Mouse (Mus musculus) limb, embryonic 13.5 days (tissue): Measurements from ENCODE around the gene Olfr524. TPM values are rescaled to one million over a fixed set of nuclear protein-coding genes. Genes with fewer than 3 reads are reported as not detected.

Experiments used
- polyA plus RNA-seq: library from polyadenylated mRNA; unstranded; fragments of >200 nt; fragmentation: Nextera tagmentation; extraction: Ambion mirVana; gene quantifications from 2 replicates; pipeline ENCODE4 v1.2.1, GENCODE M21; 2015

The Olfr524 gene
- polyA plus RNA-seq, 1 experiment from 2014 or later, result not detected

Other genes with a start within 250 kb of the Olfr524 start
- 0.52 and 0.53 TPM in 2 replicates for gene 6430531B16Rik, start 227.2 kb downstream of the Olfr524 start, polyA plus RNA-seq
- gene Adam8, start 213.4 kb downstream of the Olfr524 start, polyA plus RNA-seq, result 2.3 and 2.8 TPM in 2 replicates
- gene Zfp511, start 169.6 kb downstream of the Olfr524 start, polyA plus RNA-seq, result 38.9 and 41.8 TPM in 2 replicates
- 67.4 and 68.0 TPM in 2 replicates for gene Tubgcp2, start 169.3 kb downstream of the Olfr524 start, polyA plus RNA-seq
- gene Msx3, start 156.9 kb downstream of the Olfr524 start, polyA plus RNA-seq, result not detected in 2 replicates
- 1.1 TPM in 2 replicates for gene Caly, start 123.4 kb downstream of the Olfr524 start, polyA plus RNA-seq
- 0.25 TPM in 1 of 2 replicates, not detected in the other for gene Prap1, start 112.6 kb downstream of the Olfr524 start, polyA plus RNA-seq
- 22.1 and 24.9 TPM in 2 replicates for gene Fuom, start 103.5 kb downstream of the Olfr524 start, polyA plus RNA-seq
- gene Paox, start 90.2 kb downstream of the Olfr524 start, polyA plus RNA-seq, result 18.9 and 19.6 TPM in 2 replicates
- 150 and 151 TPM in 2 replicates for gene Echs1, start 89.5 kb downstream of the Olfr524 start, polyA plus RNA-seq
- 22.7 and 23.6 TPM in 2 replicates for gene Mtg1, start 68.4 kb downstream of the Olfr524 start, polyA plus RNA-seq
- 0.17 and 0.23 TPM in 2 replicates for gene Sprn, start 51.1 kb downstream of the Olfr524 start, polyA plus RNA-seq
- not detected in 2 replicates for gene Olfr522, start 41.2 kb downstream of the Olfr524 start, polyA plus RNA-seq
- gene Olfr523, start 32.7 kb downstream of the Olfr524 start, polyA plus RNA-seq, result not detected in 2 replicates
- 0.04 and 0.15 TPM in 2 replicates for gene Cd163l1, start 12.3 kb upstream of the Olfr524 start, polyA plus RNA-seq
- gene 5830411N06Rik, start 41.3 kb upstream of the Olfr524 start, polyA plus RNA-seq, result not detected in 2 replicates
- not detected in 2 replicates for gene Olfr525, start 114.9 kb upstream of the Olfr524 start, polyA plus RNA-seq
- gene Olfr527, start 128.1 kb upstream of the Olfr524 start, polyA plus RNA-seq, result not detected in 2 replicates
- gene Olfr60, start 155.7 kb upstream of the Olfr524 start, polyA plus RNA-seq, result not detected in 2 replicates
- not detected in 2 replicates for gene Olfr530, start 170.4 kb upstream of the Olfr524 start, polyA plus RNA-seq
- not detected in 2 replicates for gene Olfr531, start 197.0 kb upstream of the Olfr524 start, polyA plus RNA-seq
- not detected in 2 replicates for gene Olfr532, start 215.7 kb upstream of the Olfr524 start, polyA plus RNA-seq